ENCODE assay signal across 11 mouse cellular contexts in the genomic region with DNA sequence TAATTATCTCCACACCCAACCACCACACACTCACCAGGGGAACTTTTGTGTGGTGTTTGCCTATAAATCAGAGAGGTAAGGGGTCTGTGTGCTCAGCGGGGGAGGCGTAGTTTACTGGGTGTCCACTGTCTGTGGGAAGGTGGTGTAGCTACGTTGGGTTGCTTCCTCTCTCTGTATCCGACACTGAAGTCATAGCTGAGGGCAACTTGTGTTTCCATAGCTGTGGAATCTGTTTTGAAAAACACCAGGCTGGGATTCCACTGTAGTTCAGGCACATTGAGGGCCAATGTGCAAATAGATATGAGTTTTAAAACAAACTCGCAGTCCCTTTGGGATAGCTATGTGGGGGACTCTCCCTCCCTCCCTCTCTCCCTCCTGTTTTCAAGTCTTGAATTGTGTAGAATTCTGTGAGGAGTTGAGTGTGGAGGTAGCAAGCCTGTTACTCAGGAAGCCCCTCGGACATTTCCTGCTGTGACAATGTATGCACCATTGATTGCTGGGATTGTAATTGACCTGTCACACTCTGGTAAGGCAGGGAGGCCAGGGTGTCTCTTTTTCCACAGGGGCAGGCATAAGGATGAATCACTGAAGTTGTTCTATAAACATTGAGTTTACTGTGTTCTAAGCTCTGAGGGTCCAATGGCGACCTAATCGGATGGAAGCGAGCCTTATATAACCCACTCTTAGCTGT. TPM values are rescaled to one million over a fixed set of nuclear protein-coding genes. Genes with fewer than 3 reads are reported as not detected.
DNase-seq lines count a peak whose midpoint lies in the region; ATAC-seq and TF ChIP-seq lines count a peak whose summit lies in the region.
"Had no signal": no experiment of that assay in that cellular context is flagged by ENCODE, and none has a peak within 500 bp of the region (broad histone marks: within the 10 kb centered on the region; RNA-seq: fewer than 3 reads in every experiment).

No protein-coding gene starts in this region.

- no peak overlapping the region for H3K4me3 ChIP-seq in liver, adult 2 months (ENCODE audit: insufficient read depth, low read depth, low read length)
- H3K4me3 ChIP-seq in liver, embryonic 11.5 days (ENCODE audit: low read depth, low read length), result no peak overlapping the region
- H3K4me3 ChIP-seq in embryonic facial prominence, embryonic 15.5 days (replicated peaks), result no peak overlapping the region
- H3K4me3 ChIP-seq in hindbrain, embryonic 14.5 days (replicated peaks; ENCODE audit: low read length), result no peak overlapping the region
- no peak overlapping the region for H3K4me3 ChIP-seq in neural tube, embryonic 14.5 days (ENCODE audit: low read depth, low read length)

- WGBS in liver, adult 2 months, result 70% methylated on average over 9 of the region's 9 CpGs
- WGBS in liver, embryonic 11.5 days, result 55% methylated on average over 9 of the region's 9 CpGs
- WGBS in embryonic facial prominence, embryonic 15.5 days, result 60% methylated on average over 9 of the region's 9 CpGs
- WGBS in hindbrain, embryonic 14.5 days, result 56% methylated on average over 9 of the region's 9 CpGs
- whole genome bisulfite sequencing in neural tube, embryonic 14.5 days, result 43% methylated on average over 9 of the region's 9 CpGs

- no peak for DNase-seq in liver, adult 2 months (ENCODE audit: extremely low read depth, low read depth, low spot score)
- DNase-seq in liver, embryonic 11.5 days (ENCODE audit: low spot score), result no peak
- DNase-seq in hindbrain, embryonic 14.5 days (ENCODE audit: low spot score), result no peak
- no peak for DNase-seq in cerebellum, postnatal 10 days
- no peak for DNase-seq in ovary, postnatal 36 days (ENCODE audit: low spot score)
- DNase-seq: cerebellum, adult 8-10 months; gastrocnemius, postnatal 25 days; right cerebral cortex, postnatal 25 days had no signal

- H3K9me3 ChIP-seq in liver, embryonic 11.5 days (ENCODE audit: control insufficient read depth, low read length), result no peaks in the 10 kb centered on the region
- no peaks in the 10 kb centered on the region for H3K9me3 ChIP-seq in embryonic facial prominence, embryonic 15.5 days (replicated peaks)
- no peaks in the 10 kb centered on the region for H3K9me3 ChIP-seq in hindbrain, embryonic 14.5 days (ENCODE audit: control insufficient read depth, low read length)
- H3K9me3 ChIP-seq in neural tube, embryonic 14.5 days (ENCODE audit: control insufficient read depth, low read length), result no peaks in the 10 kb centered on the region

- TF ChIP-seq POLR2A in liver, adult 2 months (IDR thresholded peaks at IDR 0.05; ENCODE audit: extremely low read depth, insufficient read depth, low read length), result no peak

- H3K9ac ChIP-seq in liver, adult 2 months (ENCODE audit: low read depth, low read length), result no peak overlapping the region
- no peak overlapping the region for H3K9ac ChIP-seq in liver, embryonic 11.5 days (ENCODE audit: low read depth, low read length)
- no peak overlapping the region for H3K9ac ChIP-seq in embryonic facial prominence, embryonic 15.5 days
- no peak overlapping the region; the same call in 1 of the 2 replicates for H3K9ac ChIP-seq in hindbrain, embryonic 14.5 days
- H3K9ac ChIP-seq in neural tube, embryonic 14.5 days (replicated peaks; ENCODE audit: low read depth, low read length), result no peak overlapping the region
- H3K9ac ChIP-seq: liver, embryonic 14.5 days had no signal

- peaks cover 31% of the 10 kb centered on the region for H3K4me1 ChIP-seq in liver, adult 2 months (ENCODE audit: control insufficient read depth, insufficient read depth, low read length)
- H3K4me1 ChIP-seq in liver, embryonic 11.5 days (replicated peaks; ENCODE audit: control insufficient read depth, insufficient read depth, low read length), result peaks cover 24% of the 10 kb centered on the region
- H3K4me1 ChIP-seq in embryonic facial prominence, embryonic 15.5 days, result peaks cover 79% of the 10 kb centered on the region
- peaks cover 41% of the 10 kb centered on the region for H3K4me1 ChIP-seq in hindbrain, embryonic 14.5 days (replicated peaks; ENCODE audit: control insufficient read depth, insufficient read depth, low read length)
- peaks cover 38% of the 10 kb centered on the region for H3K4me1 ChIP-seq in neural tube, embryonic 14.5 days (ENCODE audit: control insufficient read depth, insufficient read depth, low read length)

- ATAC-seq in liver, embryonic 11.5 days (replicated peaks; ENCODE audit: low FRiP score), result no peak
- no peak for ATAC-seq in embryonic facial prominence, embryonic 15.5 days (ENCODE audit: insufficient number of reproducible peaks, low FRiP score, low TSS enrichment, low read depth)
- ATAC-seq in hindbrain, embryonic 14.5 days (ENCODE audit: low FRiP score), result no peak
- ATAC-seq in neural tube, embryonic 14.5 days (ENCODE audit: low read depth), result no peak

- no peaks in the 10 kb centered on the region for H3K36me3 ChIP-seq in liver, adult 2 months (ENCODE audit: control insufficient read depth, insufficient read depth, low read length)
- H3K36me3 ChIP-seq in liver, embryonic 11.5 days (ENCODE audit: control insufficient read depth, insufficient read depth, low read length), result no peaks in the 10 kb centered on the region
- H3K36me3 ChIP-seq in embryonic facial prominence, embryonic 15.5 days, result no peaks in the 10 kb centered on the region
- no peaks in the 10 kb centered on the region for H3K36me3 ChIP-seq in hindbrain, embryonic 14.5 days (replicated peaks; ENCODE audit: control insufficient read depth, insufficient read depth)
- H3K36me3 ChIP-seq in neural tube, embryonic 14.5 days (ENCODE audit: control insufficient read depth, insufficient read depth, low read length), result no peaks in the 10 kb centered on the region

- H3K27me3 ChIP-seq in liver, adult 2 months (ENCODE audit: control insufficient read depth, insufficient read depth, low read length), result no peaks in the 10 kb centered on the region
- no peaks in the 10 kb centered on the region for H3K27me3 ChIP-seq in liver, embryonic 11.5 days (replicated peaks; ENCODE audit: control insufficient read depth, insufficient read depth, low read length)
- H3K27me3 ChIP-seq in embryonic facial prominence, embryonic 15.5 days, result no peaks in the 10 kb centered on the region
- H3K27me3 ChIP-seq in hindbrain, embryonic 14.5 days (ENCODE audit: control insufficient read depth, insufficient read depth, low read length), result no peaks in the 10 kb centered on the region
- H3K27me3 ChIP-seq in neural tube, embryonic 14.5 days (ENCODE audit: control insufficient read depth, insufficient read depth, low read length), result no peaks in the 10 kb centered on the region

- peaks cover 18% of the 10 kb centered on the region; the same call in 1 of the 2 replicates for H3K79me2 ChIP-seq in liver, adult 2 months (ENCODE audit: control insufficient read depth, insufficient read depth, low read length)

- TF ChIP-seq CTCF in liver, adult 2 months (IDR thresholded peaks at IDR 0.05; ENCODE audit: low read depth, low read length), result no peak

- H3K4me2 ChIP-seq in liver, embryonic 11.5 days, result no peak overlapping the region
- no peak overlapping the region for H3K4me2 ChIP-seq in embryonic facial prominence, embryonic 15.5 days (replicated peaks)
- no peak overlapping the region for H3K4me2 ChIP-seq in hindbrain, embryonic 14.5 days (replicated peaks)
- H3K4me2 ChIP-seq in neural tube, embryonic 14.5 days (ENCODE audit: low read depth, low read length), result no peak overlapping the region

- peak overlapping the region; percentile 17 for H3K27ac ChIP-seq in liver, adult 2 months (replicated peaks; ENCODE audit: insufficient read depth, low read depth, low read length)
- no peak overlapping the region for H3K27ac ChIP-seq in liver, embryonic 11.5 days (ENCODE audit: low read depth, low read length)
- peak overlapping the region; percentile 1; the same call in 1 of the 2 replicates for H3K27ac ChIP-seq in embryonic facial prominence, embryonic 15.5 days (replicated peaks)
- peak overlapping the region; percentile 35; the same call in 1 of the 2 replicates for H3K27ac ChIP-seq in hindbrain, embryonic 14.5 days
- H3K27ac ChIP-seq in neural tube, embryonic 14.5 days (ENCODE audit: low read depth, low read length), result 0 out of 2 replicates have a peak overlapping the region, but pooled peaks have one; percentile 5
- H3K27ac ChIP-seq: liver, embryonic 14.5 days had no signal

RNA-seq across cellular contexts. Expression of a gene that starts 54.2 kb away (rescaled TPM):
- 50.3 and 56.6 TPM in 2 replicates for total RNA-seq in liver, adult 2 months (2014; rRNA removed)
- 58.8 and 61.2 TPM in 2 replicates for polyA plus RNA-seq in liver, adult 2 months (2012; rRNA removed)
- 11.2 and 13.1 TPM in 2 replicates for polyA plus RNA-seq in liver, embryonic 11.5 days (2014; fragmentation: Nextera tagmentation; extraction: Ambion mirVana)
- 28.4 and 28.9 TPM in 2 replicates for polyA plus RNA-seq in embryonic facial prominence, embryonic 15.5 days (2015; fragmentation: Nextera tagmentation; extraction: Ambion mirVana)
- polyA plus RNA-seq in hindbrain, embryonic 14.5 days (2014; fragmentation: Nextera tagmentation; extraction: Ambion mirVana), result 63.0 and 65.9 TPM in 2 replicates
- polyA plus RNA-seq in neural tube, embryonic 14.5 days (2014; fragmentation: Nextera tagmentation; extraction: Ambion mirVana), result 58.6 and 60.0 TPM in 2 replicates
